Mouse (Mus musculus): ENCODE results near the gene Prrc2b. TPM values are rescaled to one million over a fixed set of nuclear protein-coding genes. Genes with fewer than 3 reads are reported as not detected.

Prrc2b gene
- total and polyA plus RNA-seq, 2 experiments = 5.5 to 14.7 TPM

DNA sequence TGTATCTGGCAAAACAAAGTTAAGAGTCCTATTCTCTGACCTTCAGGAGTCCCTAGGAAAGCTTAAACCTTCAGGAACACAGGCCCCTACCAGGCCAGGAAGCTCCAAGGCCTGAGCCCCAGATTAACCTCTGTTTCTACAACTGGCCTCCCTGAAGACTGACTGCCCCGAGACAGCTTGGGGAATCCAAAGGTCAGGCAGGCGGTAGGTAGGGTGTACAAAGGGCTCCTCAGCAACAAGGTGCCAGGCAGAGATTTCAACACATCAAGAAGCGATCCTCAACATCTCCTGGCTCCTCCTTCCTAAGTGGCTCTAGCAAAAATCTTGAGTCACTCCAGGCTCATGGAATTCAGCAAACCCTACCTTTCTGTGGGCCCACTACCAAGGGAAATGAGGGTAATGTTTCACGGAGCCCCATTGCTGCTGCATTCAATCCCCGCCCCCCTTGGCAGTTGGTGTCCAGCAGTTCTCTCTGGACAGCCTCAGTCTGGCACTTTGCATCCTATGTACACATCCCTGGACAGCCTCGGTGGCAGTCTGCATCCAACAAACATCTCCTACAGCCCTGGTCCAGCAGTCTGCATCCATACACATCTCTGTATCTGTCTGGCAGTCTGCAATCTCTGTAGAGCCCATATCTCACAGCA, 108.1 kb downstream of the Prrc2b start:
- Histone ChIP-seq H3K4me1 (ENCODE audit: control insufficient read depth, insufficient read depth, low read length) (peaks cover 6% of the 10 kb centered on the region; the same call in 1 of the 2 replicates), H3K27ac (replicated peaks; ENCODE audit: insufficient read depth, low read depth, low read length) (peak overlapping the region; percentile 67), H3K36me3 (ENCODE audit: control insufficient read depth, insufficient read depth, low read length) (no peaks in the 10 kb centered on the region; the same call in 1 of the 2 replicates), H3K9ac (ENCODE audit: low read depth, low read length) (peak overlapping the region; percentile 85), H3K79me2 (ENCODE audit: control insufficient read depth, insufficient read depth, low read length) (peaks cover 2% of the 10 kb centered on the region; the same call in 1 of the 2 replicates), H3K27me3 (ENCODE audit: control insufficient read depth, insufficient read depth, low read length) (no peaks in the 10 kb centered on the region), H3K4me3 (ENCODE audit: insufficient read depth, low read depth, low read length) (peak overlapping the region; percentile 75)
- DNase-seq (ENCODE audit: extremely low read depth, low read depth, low spot score) = peak; percentile 84
- no peak for TF ChIP-seq POLR2A (IDR thresholded peaks at IDR 0.05; ENCODE audit: extremely low read depth, insufficient read depth, low read length)
- no peak for TF ChIP-seq CTCF (IDR thresholded peaks at IDR 0.05; ENCODE audit: low read depth, low read length)
- 19% methylated on average over 6 of the region's 6 CpGs for WGBS

GRCm38 (mm10) chr2:32259657-32260417, 109.0 kb downstream of the Prrc2b start, which contains the start of gene Uck1:
Gene Uck1 (minus strand): TSS chr2:32260159.
- WGBS = 2% methylated on average over 59 of the region's 59 CpGs

DNA sequence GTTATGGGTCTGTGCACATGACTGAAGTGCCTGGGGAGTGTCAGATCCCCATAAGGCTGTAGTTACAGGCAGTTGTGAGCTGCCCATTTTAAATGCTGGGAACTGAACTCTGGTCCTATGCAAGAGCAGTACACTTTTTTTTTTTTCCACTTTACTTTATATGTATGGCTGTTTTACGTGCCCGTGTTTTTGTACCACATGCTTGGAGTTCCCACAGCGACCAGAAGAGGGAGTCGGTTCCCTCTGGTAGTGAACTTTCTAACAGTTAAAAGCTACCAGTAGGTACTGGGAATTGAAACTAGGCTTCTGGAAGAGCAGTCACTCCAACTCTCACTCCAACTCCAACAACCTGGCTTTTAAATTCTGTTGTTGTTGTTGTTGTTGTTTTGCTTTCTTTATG, 109.8 kb downstream of the Prrc2b start:
- DNase-seq (ENCODE audit: extremely low read depth, low read depth, low spot score) = peak; percentile 40

More at GRCm38 (mm10) chr2:32259657-32260417, 109.0 kb downstream of the Prrc2b start, which contains the start of gene Uck1:
- Histone ChIP-seq H3K79me2 (ENCODE audit: control insufficient read depth, insufficient read depth, low read length) (peaks cover 2% of the 10 kb centered on the region; the same call in 1 of the 2 replicates), H3K4me1 (ENCODE audit: control insufficient read depth, insufficient read depth, low read length) (peaks cover 6% of the 10 kb centered on the region; the same call in 1 of the 2 replicates), H3K27me3 (ENCODE audit: control insufficient read depth, insufficient read depth, low read length) (no peaks in the 10 kb centered on the region), H3K27ac (replicated peaks; ENCODE audit: insufficient read depth, low read depth, low read length) (peak within 1 kb of the TSS; percentile 59), H3K36me3 (ENCODE audit: control insufficient read depth, insufficient read depth, low read length) (no peaks in the 10 kb centered on the region; the same call in 1 of the 2 replicates), H3K9ac (ENCODE audit: low read depth, low read length) (peak within 1 kb of the TSS; percentile 85), H3K4me3 (ENCODE audit: insufficient read depth, low read depth, low read length) (peak within 1 kb of the TSS; percentile 75)
- peak; percentile 86 for DNase-seq (ENCODE audit: extremely low read depth, low read depth, low spot score)
- TF ChIP-seq POLR2A (IDR thresholded peaks at IDR 0.05; ENCODE audit: extremely low read depth, insufficient read depth, low read length) (peak; percentile 72), CTCF (IDR thresholded peaks at IDR 0.05; ENCODE audit: low read depth, low read length) (no peak)

GRCm38 (mm10) chr2:32275823-32276222, 124.9 kb downstream of the Prrc2b start:
- H3K9ac ChIP-seq (ENCODE audit: low read depth, low read length) = no peak overlapping the region
- peaks cover 24% of the 10 kb centered on the region for H3K36me3 ChIP-seq (ENCODE audit: control insufficient read depth, insufficient read depth, low read length)
- 30% methylated on average over 3 of the region's 3 CpGs for WGBS
- H3K4me1 ChIP-seq (ENCODE audit: control insufficient read depth, insufficient read depth, low read length) = no peaks in the 10 kb centered on the region
- DNase-seq (ENCODE audit: extremely low read depth, low read depth, low spot score) = peak; percentile 54
- no peaks in the 10 kb centered on the region for H3K79me2 ChIP-seq (ENCODE audit: control insufficient read depth, insufficient read depth, low read length)
- TF ChIP-seq CTCF (IDR thresholded peaks at IDR 0.05; ENCODE audit: low read depth, low read length) (peak; percentile 67), POLR2A (IDR thresholded peaks at IDR 0.05; ENCODE audit: extremely low read depth, insufficient read depth, low read length) (no peak)
- H3K27me3 ChIP-seq (ENCODE audit: control insufficient read depth, insufficient read depth, low read length) = no peaks in the 10 kb centered on the region
- no peak overlapping the region for H3K4me3 ChIP-seq (ENCODE audit: insufficient read depth, low read depth, low read length)
- no peak overlapping the region for H3K27ac ChIP-seq (replicated peaks; ENCODE audit: insufficient read depth, low read depth, low read length)

More for the DNA sequence above, 109.8 kb downstream of the Prrc2b start:
- H3K4me3 ChIP-seq (ENCODE audit: insufficient read depth, low read depth, low read length) = no peak overlapping the region
- H3K4me1 ChIP-seq (ENCODE audit: control insufficient read depth, insufficient read depth, low read length) = peaks cover 6% of the 10 kb centered on the region; the same call in 1 of the 2 replicates
- TF ChIP-seq CTCF (IDR thresholded peaks at IDR 0.05; ENCODE audit: low read depth, low read length) (peak; percentile 49), POLR2A (IDR thresholded peaks at IDR 0.05; ENCODE audit: extremely low read depth, insufficient read depth, low read length) (no peak)
- peaks cover 2% of the 10 kb centered on the region; the same call in 1 of the 2 replicates for H3K79me2 ChIP-seq (ENCODE audit: control insufficient read depth, insufficient read depth, low read length)
- no peaks in the 10 kb centered on the region; the same call in 1 of the 2 replicates for H3K36me3 ChIP-seq (ENCODE audit: control insufficient read depth, insufficient read depth, low read length)
- H3K9ac ChIP-seq (ENCODE audit: low read depth, low read length) = no peak overlapping the region
- H3K27ac ChIP-seq (replicated peaks; ENCODE audit: insufficient read depth, low read depth, low read length) = no peak overlapping the region
- 47% methylated on average over 4 of the region's 4 CpGs for WGBS
- no peaks in the 10 kb centered on the region for H3K27me3 ChIP-seq (ENCODE audit: control insufficient read depth, insufficient read depth, low read length)

- Histone ChIP-seq H3K9ac (ENCODE audit: low read depth, low read length) (no peak overlapping the region), H3K79me2 (ENCODE audit: control insufficient read depth, insufficient read depth, low read length) (peaks cover 1% of the 10 kb centered on the region; the same call in 1 of the 2 replicates), H3K4me1 (ENCODE audit: control insufficient read depth, insufficient read depth, low read length) (peaks cover 11% of the 10 kb centered on the region), H3K27ac (replicated peaks; ENCODE audit: insufficient read depth, low read depth, low read length) (peak overlapping the region; percentile 34; the same call in 1 of the 2 replicates), H3K27me3 (ENCODE audit: control insufficient read depth, insufficient read depth, low read length) (no peaks in the 10 kb centered on the region), H3K36me3 (ENCODE audit: control insufficient read depth, insufficient read depth, low read length) (peaks cover 35% of the 10 kb centered on the region), H3K4me3 (ENCODE audit: insufficient read depth, low read depth, low read length) (no peak overlapping the region)
- TF ChIP-seq CTCF (IDR thresholded peaks at IDR 0.05; ENCODE audit: low read depth, low read length) (no peak), POLR2A (IDR thresholded peaks at IDR 0.05; ENCODE audit: extremely low read depth, insufficient read depth, low read length) (no peak)
- DNase-seq (ENCODE audit: extremely low read depth, low read depth, low spot score) = no peak
- WGBS = 78% methylated on average over 2 of the region's 2 CpGs
Observed at GRCm38 (mm10) chr2:32282289-32282688, 131.4 kb downstream of the Prrc2b start.

All from liver, adult 2 months (tissue).